Mouse (Mus musculus): ENCODE data around the gene Gm20538. TPM values are rescaled to one million over a fixed set of nuclear protein-coding genes. Genes with fewer than 3 reads are reported as not detected.

Gene Gm20538
- polyA plus RNA-seq, 1 experiment from 2014 or later, result not detected

DNA sequence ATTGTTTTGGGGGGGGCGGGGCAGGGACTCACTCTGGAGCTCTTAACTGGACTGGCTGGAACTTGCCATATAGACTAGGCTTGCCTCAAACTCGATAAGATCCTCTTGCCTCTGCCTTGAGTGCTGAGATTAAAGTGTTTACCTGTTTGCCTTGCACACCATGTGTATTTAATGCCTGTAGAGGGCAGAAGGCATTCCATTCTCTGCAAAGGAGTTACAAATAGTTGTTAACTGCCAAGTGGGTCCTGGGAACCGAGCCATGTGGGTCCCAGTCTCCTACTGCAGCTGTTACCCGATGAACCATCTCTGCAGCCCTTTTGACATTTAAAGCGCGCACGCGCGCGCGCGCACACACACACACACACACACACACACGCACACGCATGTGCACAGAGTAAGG is 11.4 kb upstream of the Gm20538 start:
- Histone ChIP-seq H3K4me1 (peaks cover 29% of the 10 kb centered on the region), H3K9ac (replicated peaks) (no peak overlapping the region), H3K27ac (replicated peaks) (no peak overlapping the region), H3K9me3 (replicated peaks) (no peaks in the 10 kb centered on the region), H3K27me3 (replicated peaks) (no peaks in the 10 kb centered on the region; the same call in 1 of the 2 replicates), H3K36me3 (peaks cover 34% of the 10 kb centered on the region), H3K4me3 (replicated peaks) (peak overlapping the region; percentile 83; the same call in 1 of the 2 replicates), H3K4me2 (peak overlapping the region; percentile 79)
- ATAC-seq (ENCODE audit: low FRiP score), result no peak
- WGBS, result 91% methylated on average over 14 of the region's 14 CpGs

DNA sequence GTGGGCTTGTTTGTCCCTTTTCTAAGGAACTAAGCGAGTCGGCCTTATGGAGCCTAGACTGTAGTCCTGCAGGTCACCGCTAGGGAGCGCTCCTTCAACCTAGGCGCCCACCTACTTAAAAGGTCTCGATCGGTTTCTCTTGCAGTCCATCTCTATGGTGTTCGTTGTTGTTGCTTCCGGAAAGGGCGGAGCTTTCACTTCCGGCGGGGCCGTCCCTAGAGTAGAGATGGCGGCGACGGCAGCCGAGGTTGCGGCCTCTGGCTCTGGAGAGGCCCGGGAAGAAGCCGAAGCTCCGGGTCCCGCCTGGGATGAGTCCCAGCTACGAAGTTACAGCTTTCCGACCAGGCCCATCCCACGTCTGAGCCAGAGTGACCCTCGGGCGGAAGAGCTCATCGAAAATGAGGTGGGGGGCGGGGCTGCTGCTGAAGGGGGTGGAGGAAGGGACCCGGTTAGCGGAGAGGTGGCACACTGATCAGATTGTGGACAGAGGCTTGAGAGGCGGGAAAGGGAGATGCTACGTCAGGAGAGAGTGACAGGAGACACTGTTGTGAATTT is 10.1 kb upstream of the Gm20538 start, which contains the start of gene Hif1an:
Gene Hif1an (plus strand): TSS at position 199 of the 555 bp plus-strand sequence.
- peak within 1 kb of the TSS; percentile 83 for H3K27ac ChIP-seq (replicated peaks)
- H3K36me3 ChIP-seq, result peaks cover 22% of the 10 kb centered on the region
- H3K9me3 ChIP-seq (replicated peaks), result no peaks in the 10 kb centered on the region
- peak within 1 kb of the TSS; percentile 79 for H3K4me2 ChIP-seq
- H3K9ac ChIP-seq (replicated peaks), result peak within 1 kb of the TSS; percentile 78
- under 1% methylated on average over 33 of the region's 33 CpGs for WGBS
- H3K4me1 ChIP-seq, result peaks cover 29% of the 10 kb centered on the region
- H3K4me3 ChIP-seq (replicated peaks), result peak within 1 kb of the TSS; percentile 83
- ATAC-seq (ENCODE audit: low FRiP score), result peak; percentile 97
- H3K27me3 ChIP-seq (replicated peaks), result peaks cover 8% of the 10 kb centered on the region; the same call in 1 of the 2 replicates

DNA sequence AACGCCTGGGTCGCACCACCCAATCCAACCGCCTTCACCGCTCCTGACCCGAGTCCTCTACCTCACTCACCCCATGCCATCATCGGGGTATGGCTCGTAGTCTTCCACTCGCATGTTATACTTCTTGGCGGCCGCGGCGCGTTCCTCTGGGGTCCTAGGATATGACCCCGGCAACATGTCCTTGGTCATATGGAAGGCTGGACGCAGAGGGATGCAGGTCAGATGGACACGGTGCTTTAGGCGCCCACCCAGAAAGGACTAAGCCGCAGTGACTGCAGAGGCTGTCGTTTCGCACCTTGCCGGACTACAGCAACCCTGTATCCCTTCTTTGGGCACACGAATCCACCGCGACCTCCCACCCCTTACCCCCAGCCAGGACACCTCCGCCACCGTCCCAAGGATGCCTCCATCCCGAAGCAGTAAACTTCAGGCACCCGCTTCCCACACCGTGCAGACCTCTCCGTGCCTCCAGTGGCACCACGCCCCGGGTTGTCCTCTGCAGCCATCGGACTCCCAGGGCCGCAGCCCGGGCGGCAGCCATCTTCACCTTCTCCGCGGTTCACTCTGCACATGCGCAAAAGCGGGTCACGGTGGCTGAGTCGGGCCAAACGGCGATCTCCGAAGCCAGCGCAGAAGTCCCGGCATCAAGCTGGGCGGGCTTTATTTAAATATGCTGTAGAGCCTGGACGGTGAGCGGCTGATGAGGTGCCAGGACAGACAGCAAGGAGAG is 2.4 kb upstream of the Gm20538 start, which contains the start of gene Ndufb8:
Gene Ndufb8 (minus strand): TSS at position 580 of the 730 bp plus-strand sequence.
- WGBS, result under 1% methylated on average over 50 of the region's 50 CpGs
- Histone ChIP-seq H3K4me1 (peaks cover 26% of the 10 kb centered on the region), H3K36me3 (peaks cover 32% of the 10 kb centered on the region), H3K4me2 (peak within 1 kb of the TSS; percentile 85), H3K9ac (replicated peaks) (peak within 1 kb of the TSS; percentile 96), H3K27ac (replicated peaks) (peak within 1 kb of the TSS; percentile 86), H3K27me3 (replicated peaks) (peaks cover 8% of the 10 kb centered on the region; the same call in 1 of the 2 replicates), H3K4me3 (replicated peaks) (peak within 1 kb of the TSS; percentile 91), H3K9me3 (replicated peaks) (no peaks in the 10 kb centered on the region)
- ATAC-seq (ENCODE audit: low FRiP score), result peak; percentile 83

DNA sequence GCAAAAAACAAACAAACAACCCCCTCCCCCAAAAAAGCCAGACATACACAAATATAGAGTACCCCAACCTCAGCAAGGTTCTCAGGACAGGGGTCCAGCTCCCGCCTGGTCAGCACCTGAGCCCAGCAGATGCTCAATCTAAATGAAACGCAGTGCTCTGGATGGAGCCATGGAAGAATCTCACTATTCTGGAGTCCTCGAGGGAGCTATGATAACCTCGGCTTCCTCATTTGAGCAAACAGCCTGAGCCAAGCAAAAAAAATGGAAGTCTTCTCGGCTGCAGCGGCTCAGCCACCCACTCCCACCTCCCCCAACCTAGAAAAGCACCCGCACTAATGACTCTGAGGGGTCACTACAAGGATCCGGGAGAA is 1.8 kb upstream of the Gm20538 start:
- no peaks in the 10 kb centered on the region for H3K9me3 ChIP-seq (replicated peaks)
- peak overlapping the region; percentile 91 for H3K4me3 ChIP-seq (replicated peaks)
- H3K4me2 ChIP-seq, result peak overlapping the region; percentile 85
- peak overlapping the region; percentile 86 for H3K27ac ChIP-seq (replicated peaks)
- H3K36me3 ChIP-seq, result peaks cover 38% of the 10 kb centered on the region
- 0 out of 2 replicates have a peak, but pooled peaks cover 8% of the 10 kb centered on the region for H3K27me3 ChIP-seq (replicated peaks)
- 3% methylated on average over 8 of the region's 8 CpGs for WGBS
- peak; percentile 32; the same call in 1 of the 2 replicates for ATAC-seq (ENCODE audit: low FRiP score)
- H3K9ac ChIP-seq (replicated peaks), result peak overlapping the region; percentile 96
- peaks cover 26% of the 10 kb centered on the region for H3K4me1 ChIP-seq

DNA sequence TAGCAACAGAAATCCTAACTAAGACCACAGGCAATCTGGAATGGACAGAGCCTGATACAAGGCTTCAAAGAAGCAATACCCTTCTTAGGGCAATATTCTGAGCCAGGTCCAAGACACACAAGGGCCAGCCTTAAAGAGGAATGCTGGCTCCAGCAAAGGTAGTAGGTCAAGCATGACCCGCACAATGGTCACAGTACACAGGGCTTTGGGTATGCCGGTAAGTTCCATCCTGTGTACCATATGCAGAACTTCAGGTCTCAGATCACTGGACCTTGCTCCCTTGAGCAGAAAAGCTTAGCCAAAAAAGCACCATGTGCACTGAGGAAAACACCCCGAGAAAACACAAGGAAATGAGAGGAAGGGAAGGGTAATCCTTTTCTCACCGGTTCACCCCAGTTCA is 655 bp upstream of the Gm20538 start:
- 96% methylated on average over 4 of the region's 4 CpGs for WGBS
- Histone ChIP-seq H3K36me3 (peaks cover 49% of the 10 kb centered on the region), H3K4me3 (replicated peaks) (no peak overlapping the region), H3K4me2 (peak overlapping the region; percentile 85), H3K4me1 (peaks cover 26% of the 10 kb centered on the region), H3K27ac (replicated peaks) (no peak overlapping the region), H3K9me3 (replicated peaks) (no peaks in the 10 kb centered on the region), H3K9ac (replicated peaks) (0 out of 2 replicates have a peak overlapping the region, but pooled peaks have one; percentile 96), H3K27me3 (replicated peaks) (0 out of 2 replicates have a peak, but pooled peaks cover 4% of the 10 kb centered on the region)
- no peak for ATAC-seq (ENCODE audit: low FRiP score)

DNA sequence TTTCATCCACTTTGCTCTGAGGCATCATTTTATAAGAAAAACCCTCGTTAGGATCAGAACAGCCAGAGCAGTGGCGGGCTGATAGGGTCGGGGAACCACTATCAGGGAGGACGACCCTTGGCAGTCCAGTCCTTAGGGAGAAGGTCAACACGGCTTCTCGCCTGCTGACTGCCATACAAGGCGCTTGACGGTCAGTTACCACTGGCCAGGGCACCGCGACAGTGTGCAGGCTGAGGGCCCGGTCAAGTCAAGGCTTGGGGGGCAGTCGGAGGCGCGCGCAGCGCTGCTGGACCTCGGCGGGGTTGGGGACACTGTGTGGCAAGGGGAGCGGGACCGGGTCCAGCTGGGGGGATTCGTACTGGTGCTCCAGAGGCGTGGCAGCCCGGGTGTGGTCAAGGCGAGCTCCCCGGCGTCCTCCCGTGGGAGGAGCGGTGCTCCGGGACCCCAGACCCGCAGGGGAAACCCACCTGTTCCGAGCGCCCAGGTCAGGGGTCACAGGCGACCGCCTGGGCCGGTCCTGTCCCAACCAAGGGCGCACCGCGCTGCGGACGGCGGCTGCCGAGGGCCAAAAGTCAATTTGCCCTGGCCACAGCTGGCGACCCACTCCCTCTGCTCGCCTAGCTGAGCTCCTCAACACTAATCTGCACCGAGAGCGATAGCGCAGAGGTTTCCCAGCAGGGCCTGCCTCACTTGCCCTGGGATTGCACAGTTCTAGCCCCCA is 7.2 kb downstream of the Gm20538 start, which contains the start of gene Sec31b:
Gene Sec31b (minus strand): TSS at position 544 of the 721 bp plus-strand sequence.
- Histone ChIP-seq H3K27me3 (replicated peaks) (0 out of 2 replicates have a peak, but pooled peaks cover 4% of the 10 kb centered on the region), H3K27ac (replicated peaks) (no peak within 1 kb of the TSS), H3K9me3 (replicated peaks) (0 out of 2 replicates have a peak, but pooled peaks cover 4% of the 10 kb centered on the region), H3K4me2 (peak within 1 kb of the TSS; percentile 74), H3K36me3 (peaks cover 27% of the 10 kb centered on the region), H3K4me1 (peaks cover 11% of the 10 kb centered on the region), H3K4me3 (replicated peaks) (peak within 1 kb of the TSS; percentile 46), H3K9ac (replicated peaks) (peak within 1 kb of the TSS; percentile 38)
- peak; percentile 28; the same call in 1 of the 2 replicates for ATAC-seq (ENCODE audit: low FRiP score)
- WGBS, result 1% methylated on average over 47 of the region's 47 CpGs

DNA sequence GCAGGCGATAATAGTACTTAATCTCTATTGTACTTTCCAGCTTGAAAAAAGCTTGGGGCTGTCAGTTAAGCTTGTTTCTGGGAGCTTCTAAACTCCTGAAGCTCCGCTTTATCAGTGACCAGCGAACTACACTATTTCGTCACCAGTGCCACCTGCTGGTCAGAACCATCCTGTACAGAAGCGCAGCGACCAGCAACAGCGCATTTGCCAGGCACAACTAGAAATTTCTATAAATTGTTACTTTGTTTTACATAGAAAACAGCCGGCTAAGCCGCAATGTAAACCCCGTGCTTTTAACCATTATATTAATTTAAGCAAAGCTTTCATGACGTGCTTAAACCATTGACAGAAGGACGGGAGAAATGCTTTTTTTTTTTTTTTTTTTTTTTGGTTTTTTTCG is 7.9 kb downstream of the Gm20538 start:
- H3K27ac ChIP-seq (replicated peaks), result no peak overlapping the region
- ATAC-seq (ENCODE audit: low FRiP score), result peak; percentile 65; the same call in 1 of the 2 replicates
- H3K4me1 ChIP-seq, result peaks cover 11% of the 10 kb centered on the region
- peak overlapping the region; percentile 74 for H3K4me2 ChIP-seq
- H3K9me3 ChIP-seq (replicated peaks), result 0 out of 2 replicates have a peak, but pooled peaks cover 4% of the 10 kb centered on the region
- 4% methylated on average over 13 of the region's 13 CpGs for WGBS
- peaks cover 20% of the 10 kb centered on the region for H3K36me3 ChIP-seq
- peak overlapping the region; percentile 46; the same call in 1 of the 2 replicates for H3K4me3 ChIP-seq (replicated peaks)
- no peak overlapping the region for H3K9ac ChIP-seq (replicated peaks)
- 0 out of 2 replicates have a peak, but pooled peaks cover 4% of the 10 kb centered on the region for H3K27me3 ChIP-seq (replicated peaks)

DNA sequence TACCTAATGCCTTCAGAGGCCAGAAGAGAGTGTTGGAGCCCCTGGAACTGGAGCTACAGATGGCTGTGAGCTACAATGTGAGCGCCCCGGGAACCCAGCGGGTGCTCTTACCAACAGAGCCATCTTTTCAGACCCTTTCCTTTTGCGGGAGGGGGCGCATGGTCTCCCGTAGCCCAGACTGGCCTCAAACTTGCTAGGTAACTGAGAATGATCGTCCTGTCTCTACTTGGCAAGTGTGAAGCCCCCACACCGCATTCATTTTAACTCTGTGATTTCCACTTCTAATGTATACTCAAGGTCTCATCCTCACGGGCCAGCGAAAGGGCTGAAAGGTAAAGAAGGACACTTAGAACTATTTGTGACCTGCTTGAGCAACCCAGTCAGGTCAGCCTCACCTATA is 8.3 kb downstream of the Gm20538 start:
- Histone ChIP-seq H3K4me3 (replicated peaks) (no peak overlapping the region), H3K27me3 (replicated peaks) (0 out of 2 replicates have a peak, but pooled peaks cover 4% of the 10 kb centered on the region), H3K9ac (replicated peaks) (no peak overlapping the region), H3K36me3 (peaks cover 16% of the 10 kb centered on the region), H3K4me2 (peak overlapping the region; percentile 74; the same call in 1 of the 2 replicates), H3K27ac (replicated peaks) (no peak overlapping the region), H3K4me1 (peaks cover 11% of the 10 kb centered on the region), H3K9me3 (replicated peaks) (0 out of 2 replicates have a peak, but pooled peaks cover 4% of the 10 kb centered on the region)
- no peak for ATAC-seq (ENCODE audit: low FRiP score)
- 60% methylated on average over 10 of the region's 10 CpGs for WGBS

DNA sequence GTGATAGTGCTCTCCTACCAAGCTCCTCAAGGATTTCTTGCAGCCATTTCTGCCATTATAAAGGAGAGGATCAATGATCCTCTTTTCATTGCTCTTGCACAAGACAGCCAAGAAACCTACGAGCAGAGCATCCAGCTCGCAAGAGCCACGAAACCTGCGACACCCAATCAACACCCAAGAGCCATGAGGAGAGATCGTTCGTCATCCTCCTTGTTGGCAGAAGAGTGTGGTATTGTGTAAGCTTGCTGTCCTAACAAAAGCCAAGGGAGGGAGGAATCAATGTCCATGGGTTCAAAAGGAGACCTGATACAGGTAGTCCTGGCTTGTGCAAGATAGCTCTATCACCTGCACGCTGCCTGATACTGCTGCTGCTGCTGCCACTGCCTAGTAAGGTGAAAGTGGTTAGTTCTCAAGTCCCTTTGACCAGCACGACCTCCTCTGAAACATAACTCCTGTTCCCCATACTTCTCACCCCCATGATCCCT is 9.9 kb downstream of the Gm20538 start:
- WGBS, result 92% methylated on average over 8 of the region's 8 CpGs

DNA sequence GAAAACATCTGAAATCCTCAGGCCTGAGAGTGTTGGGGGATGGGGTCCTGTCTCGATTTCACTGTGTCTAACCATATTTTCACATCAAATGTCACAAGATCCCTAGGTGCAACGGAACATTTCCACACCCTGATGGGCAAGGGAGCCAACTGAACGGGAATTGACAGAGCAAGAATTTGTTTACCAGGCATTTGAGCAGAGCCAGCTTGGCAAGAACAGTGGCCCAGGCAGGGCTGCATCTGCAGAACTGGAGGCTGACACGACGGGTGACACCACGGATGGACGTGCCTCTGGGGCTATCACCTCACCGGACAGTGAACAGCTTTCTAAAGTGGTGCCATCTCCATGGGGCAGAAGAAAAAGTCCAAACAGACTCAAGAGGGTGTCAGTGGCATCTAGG is 15.2 kb downstream of the Gm20538 start:
- H3K4me1 ChIP-seq, result no peaks in the 10 kb centered on the region
- no peaks in the 10 kb centered on the region for H3K36me3 ChIP-seq
- no peak overlapping the region for H3K4me2 ChIP-seq
- H3K9ac ChIP-seq (replicated peaks), result no peak overlapping the region
- no peaks in the 10 kb centered on the region for H3K27me3 ChIP-seq (replicated peaks)
- 83% methylated on average over 8 of the region's 8 CpGs for WGBS
- 0 out of 2 replicates have a peak, but pooled peaks cover 4% of the 10 kb centered on the region for H3K9me3 ChIP-seq (replicated peaks)
- no peak for ATAC-seq (ENCODE audit: low FRiP score)
- H3K27ac ChIP-seq (replicated peaks), result no peak overlapping the region
- H3K4me3 ChIP-seq (replicated peaks), result no peak overlapping the region

More for the DNA sequence above, 9.9 kb downstream of the Gm20538 start:
- Histone ChIP-seq H3K36me3 (peaks cover under 1% of the 10 kb centered on the region; the same call in 1 of the 2 replicates), H3K27me3 (replicated peaks) (0 out of 2 replicates have a peak, but pooled peaks cover 4% of the 10 kb centered on the region), H3K4me2 (no peak overlapping the region), H3K9me3 (replicated peaks) (0 out of 2 replicates have a peak, but pooled peaks cover 4% of the 10 kb centered on the region), H3K27ac (replicated peaks) (no peak overlapping the region), H3K4me1 (peaks cover 11% of the 10 kb centered on the region), H3K4me3 (replicated peaks) (no peak overlapping the region), H3K9ac (replicated peaks) (no peak overlapping the region)
- no peak for ATAC-seq (ENCODE audit: low FRiP score)

DNA sequence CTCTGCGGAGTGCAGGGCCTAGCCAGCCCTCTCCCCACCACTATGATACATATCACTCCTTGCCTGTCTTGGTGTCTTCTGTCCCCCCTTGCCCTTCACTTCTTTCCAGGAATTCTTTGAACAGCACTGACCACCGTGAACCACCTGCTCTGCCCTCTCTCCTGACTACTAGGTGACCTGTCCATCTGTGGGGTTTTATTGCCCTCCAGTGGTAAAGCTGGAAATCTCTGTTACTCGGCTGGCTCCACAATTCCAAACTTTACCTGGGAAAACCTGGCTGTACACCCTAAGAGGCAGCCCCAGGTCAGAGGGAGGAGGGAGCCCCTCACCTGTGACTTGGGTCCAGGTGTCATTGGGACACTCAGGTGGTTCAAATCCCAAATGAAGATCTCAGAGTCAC is 17.3 kb downstream of the Gm20538 start:
- Histone ChIP-seq H3K9me3 (replicated peaks) (no peaks in the 10 kb centered on the region), H3K4me1 (no peaks in the 10 kb centered on the region), H3K4me3 (replicated peaks) (no peak overlapping the region), H3K4me2 (no peak overlapping the region), H3K27me3 (replicated peaks) (no peaks in the 10 kb centered on the region), H3K9ac (replicated peaks) (no peak overlapping the region), H3K36me3 (no peaks in the 10 kb centered on the region), H3K27ac (replicated peaks) (no peak overlapping the region)
- no peak for ATAC-seq (ENCODE audit: low FRiP score)
- WGBS, result 30% methylated on average over 3 of the region's 3 CpGs

All from neural tube, embryonic 15.5 days (tissue).